8 mouse cellular contexts compared by ENCODE assay signal in genomic region chr2:104444776-104445175, GRCm38 (mm10). TPM values are rescaled to one million over a fixed set of nuclear protein-coding genes. Genes with fewer than 3 reads are reported as not detected.
DNase-seq lines count a peak whose midpoint lies in the region; ATAC-seq and TF ChIP-seq lines count a peak whose summit lies in the region.

No protein-coding gene starts in this region.

- H3K27me3 ChIP-seq in forebrain, postnatal 0 days (ENCODE audit: insufficient read depth, low read length) = no peaks in the 10 kb centered on the region
- no peaks in the 10 kb centered on the region for H3K27me3 ChIP-seq in lung, embryonic 16.5 days (ENCODE audit: control insufficient read depth, insufficient read depth, low read depth, low read length)

- intact Hi-C loops in heart, postnatal 36 days (cut with DNase I) = loop anchor here (1.0 to 10.0 kb wide), 4 partner anchors 50 to 210 kb away; partner anchors contain the start of gene Hipk3

- H3K4me2 ChIP-seq in forebrain, postnatal 0 days (ENCODE audit: low read depth) = no peak overlapping the region
- no peak overlapping the region for H3K4me2 ChIP-seq in lung, embryonic 16.5 days (ENCODE audit: low read depth, low read length)

- H3K9ac ChIP-seq in forebrain, postnatal 0 days = no peak overlapping the region
- no peak overlapping the region for H3K9ac ChIP-seq in lung, embryonic 16.5 days (ENCODE audit: low read length)

- no peaks in the 10 kb centered on the region for H3K4me1 ChIP-seq in forebrain, postnatal 0 days (ENCODE audit: insufficient read depth)
- peaks cover 9% of the 10 kb centered on the region; the same call in 1 of the 2 replicates for H3K4me1 ChIP-seq in lung, embryonic 16.5 days (replicated peaks; ENCODE audit: control insufficient read depth, insufficient read depth, low read length)

- WGBS in forebrain, postnatal 0 days = 34% methylated on average over 2 of the region's 2 CpGs
- WGBS in lung, embryonic 16.5 days = 30% methylated on average over 2 of the region's 2 CpGs

- no peaks in the 10 kb centered on the region for H3K36me3 ChIP-seq in forebrain, postnatal 0 days (ENCODE audit: insufficient read depth)
- peaks cover 13% of the 10 kb centered on the region for H3K36me3 ChIP-seq in lung, embryonic 16.5 days (ENCODE audit: control insufficient read depth, insufficient read depth, low read length)

- ATAC-seq in forebrain, postnatal 0 days = peak; percentile 89
- ATAC-seq in lung, embryonic 16.5 days (ENCODE audit: low read depth) = peak; percentile 81

- no peak overlapping the region for H3K4me3 ChIP-seq in forebrain, postnatal 0 days (ENCODE audit: low read depth, low read length)
- no peak overlapping the region for H3K4me3 ChIP-seq in layer of hippocampus, adult 2 months
- no peak overlapping the region for H3K4me3 ChIP-seq in lung, embryonic 16.5 days (ENCODE audit: low read length)

- no peaks in the 10 kb centered on the region for H3K9me3 ChIP-seq in forebrain, postnatal 0 days (ENCODE audit: low read length)
- H3K9me3 ChIP-seq in lung, embryonic 16.5 days (ENCODE audit: control insufficient read depth, low read length) = no peaks in the 10 kb centered on the region

- TF ChIP-seq CTCF in forebrain, postnatal 0 days (IDR thresholded peaks at IDR 0.05; ENCODE audit: low read depth) = peak; percentile 82
- peak; percentile 86 for TF ChIP-seq CTCF in layer of hippocampus, adult 2 months (conservative IDR thresholded peaks at IDR 0.05)

- H3K27ac ChIP-seq in forebrain, postnatal 0 days (ENCODE audit: low read depth, low read length) = no peak overlapping the region
- no peak overlapping the region for H3K27ac ChIP-seq in layer of hippocampus, adult 2 months
- H3K27ac ChIP-seq in lung, embryonic 16.5 days (ENCODE audit: low read length) = no peak overlapping the region

- peak; percentile 61 for DNase-seq in MN1 (ENCODE audit: low spot score)
- peak; percentile 47 for DNase-seq in cerebellum, adult 11 months
- peak; percentile 76 for DNase-seq in forebrain, postnatal 0 days
- peak; percentile 63 to 66 for DNase-seq in heart, postnatal 36 days
- peak; percentile 61 to 62 for DNase-seq in layer of hippocampus, adult 2 months (ENCODE audit: low spot score in 2 of 2)
- peak; percentile 72 for DNase-seq in retina, embryonic 14.5 days (ENCODE audit: low spot score)
- DNase-seq in urinary bladder, postnatal 14 days (ENCODE audit: low spot score) = peak; percentile 64

RNA-seq across cellular contexts. Expression of gene D430041D05Rik, which starts 34.0 kb away (rescaled TPM):
- total RNA-seq in forebrain, postnatal 0 days (2014; rRNA removed) = 51.2 and 58.9 TPM in 2 replicates
- polyA plus RNA-seq in forebrain, postnatal 0 days (2015; fragmentation: Nextera tagmentation; extraction: Ambion mirVana) = 8.2 and 11.1 TPM in 2 replicates
- under 1 TPM in 1 of 2 experiments, not detected in 1; 0.03 TPM for total RNA-seq in heart, postnatal 36 days (2021)
- 10 to 100 TPM; 81.2 to 87.4 TPM for total RNA-seq in layer of hippocampus, adult 2 months (2021)
- 0.70 and 0.75 TPM in 2 replicates for polyA plus RNA-seq in lung, embryonic 16.5 days (2015; fragmentation: Nextera tagmentation; extraction: Ambion mirVana)

RNA-seq across cellular contexts. Expression of gene Hipk3, which starts 49.5 kb away (rescaled TPM):
- 36.6 and 40.2 TPM in 2 replicates for total RNA-seq in forebrain, postnatal 0 days (2014; rRNA removed)
- 3.2 and 5.0 TPM in 2 replicates for polyA plus RNA-seq in forebrain, postnatal 0 days (2015; fragmentation: Nextera tagmentation; extraction: Ambion mirVana)
- 100 to 1,000 TPM; 209 to 219 TPM for total RNA-seq in heart, postnatal 36 days (2021)
- 10 to 100 TPM; 69.4 to 72.5 TPM for total RNA-seq in layer of hippocampus, adult 2 months (2021)
- 15.5 and 15.6 TPM in 2 replicates for polyA plus RNA-seq in lung, embryonic 16.5 days (2015; fragmentation: Nextera tagmentation; extraction: Ambion mirVana)

Comparison
In these comparisons a context has a peak if more than half of its experiments do, and no peak if none do; other contexts are left out.
1. RNA of gene D430041D05Rik, which starts 34.0 kb away (total RNA-seq): 81.2 to 87.4 TPM in layer of hippocampus, adult 2 months and 51.2 to 58.9 TPM in forebrain, postnatal 0 days; 0.03 TPM in heart, postnatal 36 days; every median in the first group is over 10 times any median in the second.
2. Peak in every context shown above with its lines, with median percentiles within 50 percentile points of each other: DNase-seq.